Mouse (Mus musculus) G1E (cell line): Measurements from ENCODE around the gene Kcns1. TPM values are rescaled to one million over a fixed set of nuclear protein-coding genes. Genes with fewer than 3 reads are reported as not detected.

Experiments
- ATAC-seq: 2 replicates; pipeline ENCODE4 v1.8.0; 2016; ENCODE audit warnings: mild to moderate bottlenecking; ENCODE audit not compliant: insufficient number of reproducible peaks, poor library complexity, low FRiP score, severe bottlenecking; ENCODE audit errors: extremely low read depth
- DNase-seq: peaks from one replicate; pipeline ENCODE4 v3.0.0; 2012; ENCODE audit warnings: low spot score
- H3K27me3 ChIP-seq: 2 replicates; pipeline ENCODE4 v1.6.1; 2012; ENCODE audit warnings: mild to moderate bottlenecking, low read length, inconsistent platforms; ENCODE audit not compliant: insufficient read depth
- H3K36me3 ChIP-seq: replicated peaks from 2 replicates; pipeline ENCODE3; 2012; ENCODE audit warnings: mild to moderate bottlenecking, inconsistent platforms
- H3K4me1 ChIP-seq: 2 replicates; pipeline ENCODE4 v1.6.1; 2012; ENCODE audit warnings: low read depth, low read length, inconsistent platforms, mixed read lengths; ENCODE audit not compliant: insufficient read depth
- H3K4me3 ChIP-seq: 2 replicates; pipeline ENCODE4 v1.5.1; 2012; ENCODE audit warnings: low read depth, mild to moderate bottlenecking, inconsistent platforms, low read length, moderate library complexity, mixed read lengths
- H3K9me3 ChIP-seq: replicated peaks from 2 replicates; pipeline ENCODE4 v1.6.1; 2012; ENCODE audit warnings: inconsistent platforms
- CTCF ChIP-seq: IDR thresholded peaks from 2 replicates; pipeline ENCODE4 v1.5.1; 2012; ENCODE audit warnings: low read depth, low read length, inconsistent platforms, mixed read lengths
- GATA1 ChIP-seq: IDR thresholded peaks from 2 replicates; pipeline ENCODE4 v1.6.1; 2012; ENCODE audit warnings: borderline replicate concordance, low read length, inconsistent platforms, mixed read lengths
- GATA2 ChIP-seq: IDR thresholded peaks from 2 replicates; pipeline ENCODE4 v1.6.1; 2012; ENCODE audit warnings: low read depth, low read length, inconsistent platforms, borderline replicate concordance
- POLR2AphosphoS5 ChIP-seq: IDR thresholded peaks from 2 replicates; pipeline ENCODE4 v1.6.1; 2012; ENCODE audit warnings: low read depth, low read length, inconsistent platforms; ENCODE audit not compliant: insufficient replicate concordance
- TAL1 ChIP-seq: conservative IDR thresholded peaks from 2 replicates; pipeline ENCODE4 v1.6.1; 2012; ENCODE audit warnings: low read depth, low read length, inconsistent platforms, mixed read lengths
- polyA plus RNA-seq: library from polyadenylated mRNA; stranded (reverse); fragments of >175 nt; gene quantifications from 2 replicates; pipeline ENCODE4 v1.2.3, GENCODE M21; 2012
- total RNA-seq, 2 experiments: library from RNA; stranded (forward) in 1 of 2; stranded (reverse) in 1 of 2; fragments of 200-1000 nt in 1 of 2; fragments of >200 nt in 1 of 2; fragmentation: Nextera tagmentation in 1 of 2; gene quantifications; 2 replicates each; pipeline ENCODE4 v1.2.3; 2014 to 2017

The Kcns1 gene
- total and polyA plus RNA-seq, 3 experiments: not detected

GRCm38 (mm10) chr2:164146556-164146955 lies 24.4 kb downstream of the Kcns1 start:
- no peak for ATAC-seq
- TF ChIP-seq CTCF (no peak), TAL1 (no peak), GATA2 (no peak), POLR2AphosphoS5 (no peak), GATA1 (no peak)
- Histone ChIP-seq H3K27me3 (no peaks in the 10 kb centered on the region), H3K4me1 (peaks cover 13% of the 10 kb centered on the region), H3K4me3 (no peak overlapping the region), H3K36me3 (peaks cover 97% of the 10 kb centered on the region), H3K9me3 (no peaks in the 10 kb centered on the region)
- no peak for DNase-seq

- H3K4me3 ChIP-seq: no peak overlapping the region
- no peak for DNase-seq
Observed at GRCm38 (mm10) chr2:164144541-164144940, 26.4 kb downstream of the Kcns1 start.

GRCm38 (mm10) chr2:164144025-164144424 lies 26.9 kb downstream of the Kcns1 start:
- Histone ChIP-seq H3K9me3 (no peaks in the 10 kb centered on the region), H3K27me3 (no peaks in the 10 kb centered on the region), H3K36me3 (peaks cover 90% of the 10 kb centered on the region), H3K4me3 (no peak overlapping the region), H3K4me1 (peaks cover 13% of the 10 kb centered on the region)
- ATAC-seq (peak; percentile 64), DNase-seq (no peak)
- no peak for TF ChIP-seq POLR2AphosphoS5
- no peak for TF ChIP-seq GATA1
- TF ChIP-seq TAL1: no peak
- TF ChIP-seq GATA2: no peak
- no peak for TF ChIP-seq CTCF

More at GRCm38 (mm10) chr2:164144541-164144940, 26.4 kb downstream of the Kcns1 start:
- no peaks in the 10 kb centered on the region for H3K27me3 ChIP-seq
- H3K9me3 ChIP-seq: no peaks in the 10 kb centered on the region
- ATAC-seq: no peak
- TF ChIP-seq GATA2 (no peak), GATA1 (no peak), TAL1 (no peak), POLR2AphosphoS5 (no peak), CTCF (no peak)
- peaks cover 94% of the 10 kb centered on the region for H3K36me3 ChIP-seq
- H3K4me1 ChIP-seq: peaks cover 13% of the 10 kb centered on the region

GRCm38 (mm10) chr2:164142021-164142420 lies 28.9 kb downstream of the Kcns1 start:
- H3K36me3 ChIP-seq: peaks cover 89% of the 10 kb centered on the region

GRCm38 (mm10) chr2:164137754-164138153 lies 33.2 kb downstream of the Kcns1 start:
- no peak for ATAC-seq
- no peaks in the 10 kb centered on the region for H3K9me3 ChIP-seq
- DNase-seq: no peak
- no peak overlapping the region for H3K4me3 ChIP-seq
- H3K36me3 ChIP-seq: peaks cover 87% of the 10 kb centered on the region
- no peak for TF ChIP-seq CTCF
- TF ChIP-seq GATA2: no peak
- no peak for TF ChIP-seq TAL1
- TF ChIP-seq GATA1: no peak
- TF ChIP-seq POLR2AphosphoS5: no peak
- no peaks in the 10 kb centered on the region for H3K27me3 ChIP-seq
- no peaks in the 10 kb centered on the region; the same call in 1 of the 2 replicates for H3K4me1 ChIP-seq

More at GRCm38 (mm10) chr2:164142021-164142420, 28.9 kb downstream of the Kcns1 start:
- ATAC-seq (no peak), DNase-seq (no peak)
- H3K4me3 ChIP-seq: no peak overlapping the region
- H3K4me1 ChIP-seq: peaks cover 13% of the 10 kb centered on the region
- no peaks in the 10 kb centered on the region for H3K9me3 ChIP-seq
- no peak for TF ChIP-seq TAL1
- no peak for TF ChIP-seq CTCF
- no peak for TF ChIP-seq POLR2AphosphoS5
- TF ChIP-seq GATA1: no peak
- TF ChIP-seq GATA2: no peak
- H3K27me3 ChIP-seq: no peaks in the 10 kb centered on the region

GRCm38 (mm10) chr2:164136393-164136792 lies 34.5 kb downstream of the Kcns1 start:
- TF ChIP-seq CTCF (no peak), GATA2 (no peak), TAL1 (no peak), POLR2AphosphoS5 (no peak), GATA1 (no peak)
- Histone ChIP-seq H3K4me1 (no peaks in the 10 kb centered on the region; the same call in 1 of the 2 replicates), H3K9me3 (no peaks in the 10 kb centered on the region), H3K27me3 (no peaks in the 10 kb centered on the region), H3K36me3 (peaks cover 86% of the 10 kb centered on the region), H3K4me3 (no peak overlapping the region)
- DNase-seq: no peak
- ATAC-seq: no peak
